Mouse (Mus musculus) megakaryocyte, embryonic 14.5 days (primary cell): ENCODE data around the gene Ptpre.

Experiments used
- FLI1 ChIP-seq: IDR thresholded peaks from 2 replicates; pipeline ENCODE4 v1.6.1; 2012; ENCODE audit warnings: low read length, inconsistent platforms, mixed read lengths
- GATA1 ChIP-seq: IDR thresholded peaks from 3 replicates; pipeline ENCODE4 v1.6.1; 2012; ENCODE audit warnings: mixed read lengths, low read length, inconsistent platforms, borderline replicate concordance

DNA sequence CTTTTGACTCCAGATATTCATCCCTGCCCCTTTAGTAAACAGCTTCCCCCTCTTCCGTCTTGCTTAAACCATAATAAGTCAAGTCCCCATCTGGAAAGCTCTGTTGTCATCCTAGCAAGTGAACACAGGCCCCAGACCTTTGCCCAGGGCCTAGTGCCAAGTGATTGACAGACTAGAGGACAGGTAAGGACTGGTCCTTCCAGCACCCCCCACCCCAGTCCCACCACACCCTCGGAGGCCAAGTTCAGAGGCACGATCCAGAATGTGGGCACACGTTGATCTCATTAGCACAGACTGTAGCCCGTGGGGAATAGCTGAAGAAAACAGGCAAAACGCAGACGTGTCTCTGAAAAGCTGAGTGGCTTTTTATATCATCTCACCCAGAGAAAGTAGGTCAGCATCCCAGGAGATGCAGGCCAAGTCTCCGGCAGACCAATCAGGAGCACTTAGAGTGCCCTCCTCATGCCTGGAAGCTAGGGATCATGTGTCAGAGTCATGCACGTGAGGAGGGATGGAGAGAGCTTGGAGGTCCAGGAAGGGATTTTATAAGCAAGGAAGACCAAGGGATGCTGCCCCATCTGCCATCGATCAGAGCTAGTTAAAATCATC is 34.8 kb downstream of the Ptpre start:
- TF ChIP-seq GATA1 (no peak), FLI1 (no peak)
